Mouse (Mus musculus): Measurements from ENCODE around the gene Sbsn. TPM values are rescaled to one million over a fixed set of nuclear protein-coding genes. Genes with fewer than 3 reads are reported as not detected.

Sbsn gene
- total RNA-seq, 2 experiments from 2014 or later, result 4.5 to 11.6 TPM

- no peak for ATAC-seq (replicated peaks; ENCODE audit: low FRiP score, low TSS enrichment, poor library complexity, severe bottlenecking)
Observed at GRCm38 (mm10) chr7:30796790-30797189, 45.5 kb downstream of the Sbsn start.

GRCm38 (mm10) chr7:30800653-30801052, 49.4 kb downstream of the Sbsn start:
- ATAC-seq (replicated peaks; ENCODE audit: low FRiP score, low TSS enrichment, poor library complexity, severe bottlenecking), result no peak

- no peak for ATAC-seq (replicated peaks; ENCODE audit: low FRiP score, low TSS enrichment, poor library complexity, severe bottlenecking)
Observed at GRCm38 (mm10) chr7:30803256-30803655, 52.0 kb downstream of the Sbsn start.

GRCm38 (mm10) chr7:30804026-30804715, 52.9 kb downstream of the Sbsn start:
- no peak for ATAC-seq (replicated peaks; ENCODE audit: low FRiP score, low TSS enrichment, poor library complexity, severe bottlenecking)

Other genes starting within 250 kb of the Sbsn start
Only the 30 nearest of the 32 such genes appear.
- 32.6 and 47.6 TPM in 2 replicates for gene Arhgap33, start 216.4 kb upstream of the Sbsn start, total RNA-seq (2014; fragmentation: Nextera tagmentation)
- gene Arhgap33, start 216.4 kb upstream of the Sbsn start, total RNA-seq (2017), result 4.6 and 15.1 TPM in 2 replicates
- gene Hspb6, start 199.3 kb upstream of the Sbsn start, total RNA-seq (2014; fragmentation: Nextera tagmentation), result 20.8 and 25.3 TPM in 2 replicates
- 1.2 and 8.1 TPM in 2 replicates for gene Hspb6, start 199.3 kb upstream of the Sbsn start, total RNA-seq (2017)
- gene Proser3, start 199.2 kb upstream of the Sbsn start, total RNA-seq (2014; fragmentation: Nextera tagmentation), result 16.2 and 17.9 TPM in 2 replicates
- 3.5 and 5.3 TPM in 2 replicates for gene Proser3, start 199.2 kb upstream of the Sbsn start, total RNA-seq (2017)
- gene Lin37, start 191.6 kb upstream of the Sbsn start, total RNA-seq (2014; fragmentation: Nextera tagmentation), result 45.8 and 61.6 TPM in 2 replicates
- 13.8 and 28.6 TPM in 2 replicates for gene Lin37, start 191.6 kb upstream of the Sbsn start, total RNA-seq (2017)
- gene U2af1l4, start 188.2 kb upstream of the Sbsn start, total RNA-seq (2014; fragmentation: Nextera tagmentation), result 29.4 and 34.6 TPM in 2 replicates
- gene U2af1l4, start 188.2 kb upstream of the Sbsn start, total RNA-seq (2017), result 79.6 and 83.0 TPM in 2 replicates
- 5.3 and 14.0 TPM in 2 replicates for gene Gm49396, start 188.1 kb upstream of the Sbsn start, total RNA-seq (2014; fragmentation: Nextera tagmentation)
- 1.5 and 7.0 TPM in 2 replicates for gene Gm49396, start 188.1 kb upstream of the Sbsn start, total RNA-seq (2017)
- 150 and 174 TPM in 2 replicates for gene Psenen, start 187.8 kb upstream of the Sbsn start, total RNA-seq (2014; fragmentation: Nextera tagmentation)
- gene Psenen, start 187.8 kb upstream of the Sbsn start, total RNA-seq (2017), result 99.1 and 117 TPM in 2 replicates
- gene Igflr1, start 186.0 kb upstream of the Sbsn start, total RNA-seq (2014; fragmentation: Nextera tagmentation), result 3.7 and 11.3 TPM in 2 replicates
- not detected in 2 replicates for gene Igflr1, start 186.0 kb upstream of the Sbsn start, total RNA-seq (2017)
- 105 and 115 TPM in 2 replicates for gene Kmt2b, start 162.7 kb upstream of the Sbsn start, total RNA-seq (2014; fragmentation: Nextera tagmentation)
- 17.0 and 17.3 TPM in 2 replicates for gene Kmt2b, start 162.7 kb upstream of the Sbsn start, total RNA-seq (2017)
- not detected in 2 replicates for gene Zbtb32, start 152.6 kb upstream of the Sbsn start, total RNA-seq (2014; fragmentation: Nextera tagmentation)
- not detected in 2 replicates for gene Zbtb32, start 152.6 kb upstream of the Sbsn start, total RNA-seq (2017)
- 0.83 TPM in 1 of 2 replicates, not detected in the other for gene Upk1a, start 138.6 kb upstream of the Sbsn start, total RNA-seq (2014; fragmentation: Nextera tagmentation)
- gene Upk1a, start 138.6 kb upstream of the Sbsn start, total RNA-seq (2017), result 0.99 TPM in 1 of 2 replicates, not detected in the other
- gene Cox6b1, start 125.3 kb upstream of the Sbsn start, total RNA-seq (2014; fragmentation: Nextera tagmentation), result 569 and 755 TPM in 2 replicates
- 427 and 665 TPM in 2 replicates for gene Cox6b1, start 125.3 kb upstream of the Sbsn start, total RNA-seq (2017)
- not detected in 2 replicates for gene Etv2, start 115.6 kb upstream of the Sbsn start, total RNA-seq (2014; fragmentation: Nextera tagmentation)
- not detected in 2 replicates for gene Etv2, start 115.6 kb upstream of the Sbsn start, total RNA-seq (2017)
- 48.3 and 48.6 TPM in 2 replicates for gene Rbm42, start 101.2 kb upstream of the Sbsn start, total RNA-seq (2014; fragmentation: Nextera tagmentation)
- gene Rbm42, start 101.2 kb upstream of the Sbsn start, total RNA-seq (2017), result 29.1 and 53.0 TPM in 2 replicates
- 32.4 and 43.6 TPM in 2 replicates for gene Haus5, start 86.5 kb upstream of the Sbsn start, total RNA-seq (2014; fragmentation: Nextera tagmentation)
- gene Haus5, start 86.5 kb upstream of the Sbsn start, total RNA-seq (2017), result 17.4 and 24.7 TPM in 2 replicates
- not detected in 2 replicates for gene Pmis2, start 79.9 kb upstream of the Sbsn start, total RNA-seq (2014; fragmentation: Nextera tagmentation)
- gene Pmis2, start 79.9 kb upstream of the Sbsn start, total RNA-seq (2017), result not detected in 2 replicates
- not detected in 2 replicates for gene 2200002J24Rik, start 52.5 kb upstream of the Sbsn start, total RNA-seq (2014; fragmentation: Nextera tagmentation)
- not detected in 2 replicates for gene 2200002J24Rik, start 52.5 kb upstream of the Sbsn start, total RNA-seq (2017)
- 11.2 and 16.0 TPM in 2 replicates for gene Atp4a, start 39.3 kb upstream of the Sbsn start, total RNA-seq (2014; fragmentation: Nextera tagmentation)
- gene Atp4a, start 39.3 kb upstream of the Sbsn start, total RNA-seq (2017), result 1.4 and 2.9 TPM in 2 replicates
- 285 and 294 TPM in 2 replicates for gene Tmem147, start 21.9 kb upstream of the Sbsn start, total RNA-seq (2014; fragmentation: Nextera tagmentation)
- gene Tmem147, start 21.9 kb upstream of the Sbsn start, total RNA-seq (2017), result 59.7 and 85.5 TPM in 2 replicates
- not detected in 2 replicates for gene Gapdhs, start 7.8 kb upstream of the Sbsn start, total RNA-seq (2014; fragmentation: Nextera tagmentation)
- not detected in 2 replicates for gene Gapdhs, start 7.8 kb upstream of the Sbsn start, total RNA-seq (2017)
- gene Dmkn, start 12.3 kb downstream of the Sbsn start, total RNA-seq (2014; fragmentation: Nextera tagmentation), result not detected in 2 replicates
- not detected in 2 replicates for gene Dmkn, start 12.3 kb downstream of the Sbsn start, total RNA-seq (2017)
- not detected in 2 replicates for gene Krtdap, start 36.4 kb downstream of the Sbsn start, total RNA-seq (2014; fragmentation: Nextera tagmentation)
- not detected in 2 replicates for gene Krtdap, start 36.4 kb downstream of the Sbsn start, total RNA-seq (2017)
- gene Ffar2, start 72.3 kb downstream of the Sbsn start, total RNA-seq (2014; fragmentation: Nextera tagmentation), result 0.20 and 1.1 TPM in 2 replicates
- 1.7 and 12.6 TPM in 2 replicates for gene Ffar2, start 72.3 kb downstream of the Sbsn start, total RNA-seq (2017)
- gene Ffar3, start 104.7 kb downstream of the Sbsn start, total RNA-seq (2014; fragmentation: Nextera tagmentation), result not detected in 2 replicates
- gene Ffar3, start 104.7 kb downstream of the Sbsn start, total RNA-seq (2017), result not detected in 2 replicates
- 0.24 TPM in 1 of 2 replicates, not detected in the other for gene Ffar1, start 110.1 kb downstream of the Sbsn start, total RNA-seq (2014; fragmentation: Nextera tagmentation)
- gene Ffar1, start 110.1 kb downstream of the Sbsn start, total RNA-seq (2017), result not detected in 2 replicates
- 4.0 and 8.6 TPM in 2 replicates for gene Cd22, start 128.9 kb downstream of the Sbsn start, total RNA-seq (2014; fragmentation: Nextera tagmentation)
- gene Cd22, start 128.9 kb downstream of the Sbsn start, total RNA-seq (2017), result 0.27 TPM in 1 of 2 replicates, not detected in the other
- gene Mag, start 163.4 kb downstream of the Sbsn start, total RNA-seq (2014; fragmentation: Nextera tagmentation), result 0.83 TPM in 1 of 2 replicates, not detected in the other
- gene Mag, start 163.4 kb downstream of the Sbsn start, total RNA-seq (2017), result not detected in 2 replicates
- not detected in 2 replicates for gene Hamp2, start 173.2 kb downstream of the Sbsn start, total RNA-seq (2014; fragmentation: Nextera tagmentation)
- gene Hamp2, start 173.2 kb downstream of the Sbsn start, total RNA-seq (2017), result not detected in 2 replicates
- not detected in 2 replicates for gene Hamp, start 192.6 kb downstream of the Sbsn start, total RNA-seq (2014; fragmentation: Nextera tagmentation)
- gene Hamp, start 192.6 kb downstream of the Sbsn start, total RNA-seq (2017), result not detected in 2 replicates
- gene Usf2, start 205.3 kb downstream of the Sbsn start, total RNA-seq (2014; fragmentation: Nextera tagmentation), result 56.5 and 84.3 TPM in 2 replicates
- gene Usf2, start 205.3 kb downstream of the Sbsn start, total RNA-seq (2017), result 71.7 and 126 TPM in 2 replicates

Measured in megakaryocyte-erythroid progenitor cell, adult 5-6 weeks (primary cell).